Mouse (Mus musculus) frontal cortex, adult (tissue): ENCODE results near the gene Repin1.
"Not testable (repeated sequence)": the region's sequence is repeated elsewhere in the genome, so short reads cannot be mapped to it uniquely, and the experiment has no call there.

Experiments
- ATAC-seq: cut with Nextera tagmentation; 2 replicates; pipeline ENCODE4 v1.9.2; 2017; ENCODE audit warnings: mild to moderate bottlenecking, moderate library complexity, mixed read lengths; ENCODE audit not compliant: low TSS enrichment

Repin1 gene

DNA sequence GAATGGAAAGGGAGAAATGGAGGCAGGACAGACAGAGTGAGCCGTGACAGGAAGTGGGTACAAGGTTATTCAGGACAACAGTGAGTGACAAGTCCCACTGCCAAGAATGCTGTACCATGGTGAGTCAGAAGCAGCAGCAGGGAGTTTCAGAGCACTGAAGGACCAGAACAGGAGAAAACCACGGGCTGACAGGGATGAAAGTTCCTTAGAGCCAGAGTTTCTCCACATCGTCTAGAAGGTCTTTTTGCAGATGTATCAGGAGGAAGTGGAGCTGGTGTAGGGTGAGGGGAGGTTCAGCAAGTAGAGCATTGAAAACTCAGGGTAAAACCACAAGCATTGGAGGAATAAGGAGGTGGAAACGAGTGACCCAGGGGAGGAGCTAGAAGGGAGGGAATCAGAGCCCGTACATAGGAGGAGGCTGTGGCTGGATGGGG lies 14.5 kb upstream of the Repin1 start:
- peak; percentile 78 for ATAC-seq

DNA sequence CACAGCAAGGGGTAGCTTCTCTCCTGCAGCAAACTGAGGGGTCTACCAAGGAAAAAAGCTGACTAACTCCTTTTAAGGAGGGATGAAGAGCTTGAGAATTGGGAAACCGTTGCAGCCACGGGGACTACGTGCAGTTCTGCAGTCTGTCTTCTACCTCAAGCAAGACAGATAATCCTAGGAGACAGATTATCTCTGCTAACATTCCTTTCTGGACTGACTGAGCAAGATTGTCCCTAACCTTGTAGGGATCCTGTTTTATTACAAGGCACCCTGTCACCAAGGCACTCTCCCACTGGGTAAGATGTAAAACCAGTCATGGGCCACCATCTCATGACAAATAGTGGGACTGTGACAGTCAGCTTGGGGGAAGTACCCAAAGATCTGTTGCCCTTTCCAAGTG lies 12.4 kb upstream of the Repin1 start:
- ATAC-seq, result no peak

DNA sequence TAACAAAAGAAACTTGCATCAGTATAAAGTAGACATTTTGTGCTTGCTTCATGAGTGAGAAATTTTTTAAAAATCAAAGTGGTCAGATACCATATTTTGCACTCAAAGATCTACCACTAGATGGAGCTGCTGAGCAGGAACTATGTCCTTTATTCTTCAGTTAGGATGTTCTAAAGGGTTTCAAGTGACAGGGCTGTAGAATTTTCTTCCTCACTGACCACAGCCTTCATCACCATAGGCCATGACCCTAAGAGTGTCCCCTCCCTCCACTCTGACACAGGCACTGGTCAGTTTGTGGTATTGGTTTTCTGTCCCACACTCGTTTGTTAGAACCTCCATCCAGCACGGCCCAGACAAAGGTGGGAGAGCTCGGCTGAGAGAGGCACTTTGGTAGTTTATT lies 11.6 kb upstream of the Repin1 start:
- ATAC-seq, result peak; percentile 75

DNA sequence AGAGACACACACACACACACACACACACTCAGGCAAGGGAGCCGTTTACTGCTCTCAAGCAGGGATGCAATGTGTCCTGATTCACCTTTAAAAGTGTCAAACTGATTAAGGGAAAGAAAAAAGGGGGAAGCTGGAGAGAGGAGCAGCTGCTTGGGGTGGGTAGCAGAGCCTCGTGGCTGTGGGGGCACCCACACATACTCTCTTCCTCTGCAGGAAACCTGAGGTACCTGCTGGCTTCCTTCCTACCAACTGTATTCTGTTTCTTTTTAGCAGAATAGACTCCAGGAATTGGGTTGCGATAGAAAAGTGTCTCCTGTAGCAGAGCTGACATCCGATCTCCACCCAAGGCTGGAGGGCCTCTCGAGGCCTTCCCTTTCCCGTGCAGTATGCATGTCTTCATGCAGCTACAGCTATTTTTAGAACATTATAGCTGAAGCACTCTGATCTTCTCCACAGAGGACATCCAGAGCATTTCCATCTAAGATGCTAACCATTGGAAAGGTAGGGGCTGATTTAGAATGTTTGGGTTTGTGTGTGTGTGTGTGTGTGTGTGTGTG lies 4.4 kb upstream of the Repin1 start, which contains the start of gene Gm45021:
TSS of gene Gm45021 (plus strand) at position 417 of the 557 bp plus-strand sequence.
- peak; percentile 14; the same call in 1 of the 2 replicates for ATAC-seq

DNA sequence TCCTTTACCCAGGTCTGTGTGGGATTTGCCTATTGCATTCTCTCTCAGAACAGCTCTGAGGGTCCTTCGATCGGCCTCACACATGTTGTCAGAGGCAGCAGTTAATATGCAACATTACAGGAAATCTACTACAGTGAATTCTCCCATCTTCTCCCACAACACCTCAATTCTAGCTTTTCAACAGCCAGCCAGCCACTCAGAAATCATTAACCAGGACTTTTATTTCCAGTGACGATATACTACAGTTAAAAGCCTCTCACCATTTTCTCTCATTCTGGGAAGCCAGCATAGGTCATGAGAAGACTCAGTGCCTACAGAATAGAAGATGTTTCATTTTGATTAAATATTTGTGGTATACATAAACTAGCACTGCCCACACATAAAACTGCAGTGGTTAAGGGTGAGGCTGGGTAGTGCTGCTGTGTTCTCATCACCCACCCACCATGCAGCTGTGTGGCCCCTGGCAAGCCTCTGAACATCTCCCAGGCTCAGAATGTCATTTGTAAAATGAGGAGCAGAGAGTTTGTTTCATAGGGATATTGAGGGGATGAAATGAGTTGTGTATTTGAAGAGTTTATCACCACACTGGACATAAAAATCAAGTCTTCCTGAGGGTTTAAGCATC lies 2.4 kb upstream of the Repin1 start:
- ATAC-seq, result no peak

DNA sequence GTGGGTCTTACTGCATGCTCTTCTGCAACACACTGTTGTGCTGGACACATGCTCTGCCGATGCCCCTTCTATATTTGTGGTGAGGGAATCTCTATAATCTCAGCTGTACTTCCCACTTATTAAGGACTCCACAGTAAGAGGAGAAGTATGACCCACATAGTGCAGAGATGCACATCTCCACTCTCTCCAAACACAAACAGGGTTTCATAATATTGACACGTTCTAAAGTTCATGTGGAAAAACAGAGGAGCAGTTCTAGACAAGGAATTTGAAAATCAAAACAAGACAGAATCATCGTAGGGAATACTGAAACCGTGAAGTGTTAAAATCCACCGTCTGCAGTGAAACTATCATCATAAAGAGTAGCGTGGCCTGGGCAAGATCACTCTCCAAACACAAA lies 1.8 kb upstream of the Repin1 start:
- no peak for ATAC-seq

DNA sequence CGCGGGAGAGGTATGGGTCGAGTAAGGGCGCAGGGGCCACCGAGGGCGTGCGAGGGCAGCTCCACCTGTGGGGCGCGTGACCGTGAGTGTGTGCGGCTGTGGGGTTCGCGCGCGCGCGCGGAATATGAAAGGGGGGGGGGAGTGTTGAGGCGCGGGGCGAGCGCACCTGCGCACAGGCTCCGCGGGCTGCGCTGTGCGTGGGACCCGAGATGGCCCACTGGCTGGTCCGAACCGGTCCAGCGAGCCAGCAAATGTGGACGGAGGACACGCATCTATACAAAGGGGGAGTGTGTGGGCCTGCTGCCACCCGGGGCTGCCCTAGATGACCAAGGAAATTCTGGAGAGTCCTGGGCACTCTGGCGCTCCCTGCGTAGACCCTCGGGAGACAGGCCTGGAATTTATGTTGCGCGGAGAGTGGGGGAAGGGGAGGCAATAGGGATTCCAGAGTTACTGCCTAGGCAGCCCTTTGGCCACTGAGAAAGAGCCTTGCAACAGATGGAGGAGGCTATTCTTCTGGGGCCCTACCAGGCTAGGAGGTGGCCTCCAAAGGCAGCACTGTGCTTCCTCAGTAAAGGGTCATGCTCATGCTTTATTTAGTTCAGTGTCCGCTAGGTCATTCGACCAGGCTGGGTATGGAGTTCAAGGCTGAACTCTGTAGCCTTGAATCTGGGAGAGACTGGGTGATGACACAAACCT lies 508 bp downstream of the Repin1 start:
- ATAC-seq, result peak; percentile 38

DNA sequence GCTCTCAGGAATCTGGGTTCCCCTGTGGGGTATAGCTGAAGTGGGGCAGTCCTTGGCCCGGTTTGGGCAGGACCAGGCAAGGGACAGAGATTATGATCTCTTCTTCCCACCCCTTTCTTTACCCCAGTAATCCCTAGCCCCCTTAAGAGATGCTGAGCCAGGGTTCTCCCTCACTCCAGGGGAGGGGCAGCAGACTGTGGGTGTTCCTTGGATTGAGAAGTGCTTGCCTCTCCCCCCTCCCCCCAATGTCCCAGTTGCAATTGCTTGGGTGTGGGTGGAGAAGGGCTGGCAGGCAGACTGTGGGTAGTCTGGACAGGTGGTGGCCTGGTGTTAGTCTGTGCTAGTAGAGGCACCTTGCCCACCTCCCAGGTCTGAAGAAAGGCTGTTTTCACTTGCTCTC lies 1.6 kb downstream of the Repin1 start:
- ATAC-seq, result peak; percentile 21; the same call in 1 of the 2 replicates

DNA sequence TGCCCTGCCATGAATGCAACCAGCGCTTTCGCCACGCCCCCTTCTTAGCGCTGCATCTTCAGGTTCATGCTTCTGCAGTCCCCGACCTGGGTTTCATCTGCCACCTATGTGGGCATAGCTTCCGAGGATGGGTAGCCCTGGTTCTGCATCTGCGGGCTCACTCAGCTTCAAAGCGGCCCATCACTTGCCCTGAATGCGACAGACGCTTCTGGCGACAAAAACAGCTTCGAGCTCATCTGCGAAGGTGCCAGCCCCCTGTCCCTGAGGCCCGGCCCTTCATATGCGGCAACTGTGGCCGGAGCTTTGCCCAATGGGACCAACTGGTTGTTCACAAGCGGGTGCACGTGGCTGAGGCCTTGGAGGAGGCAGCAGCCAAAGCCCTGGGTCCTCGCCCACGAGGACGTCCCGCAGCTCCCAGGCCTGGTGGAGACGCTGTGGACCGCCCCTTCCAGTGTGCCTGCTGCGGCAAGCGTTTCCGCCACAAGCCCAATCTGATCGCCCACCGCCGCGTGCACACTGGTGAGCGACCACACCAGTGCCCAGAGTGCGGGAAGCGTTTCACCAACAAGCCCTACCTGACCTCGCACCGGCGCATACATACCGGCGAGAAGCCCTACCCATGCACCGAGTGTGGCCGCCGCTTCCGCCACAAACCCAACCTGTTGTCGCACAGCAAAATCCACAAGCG lies 3.0 kb downstream of the Repin1 start:
- no peak for ATAC-seq

DNA sequence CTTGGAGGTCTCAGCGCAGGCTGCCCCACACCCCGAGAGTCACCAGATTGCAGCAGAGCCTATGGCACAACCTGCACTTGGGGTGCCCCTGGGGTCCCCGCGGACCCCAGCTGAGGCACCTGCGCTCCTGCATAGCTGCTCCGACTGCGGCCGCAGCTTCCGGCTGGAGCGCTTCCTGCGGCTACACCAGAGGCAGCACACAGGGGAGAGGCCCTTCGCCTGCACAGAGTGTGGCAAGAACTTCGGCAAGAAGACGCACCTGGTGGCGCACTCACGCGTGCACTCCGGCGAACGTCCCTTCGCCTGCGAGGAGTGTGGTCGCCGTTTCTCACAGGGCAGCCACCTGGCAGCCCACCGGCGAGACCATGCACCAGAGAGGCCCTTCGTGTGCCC lies 3.5 kb downstream of the Repin1 start:
- ATAC-seq, result no peak

DNA sequence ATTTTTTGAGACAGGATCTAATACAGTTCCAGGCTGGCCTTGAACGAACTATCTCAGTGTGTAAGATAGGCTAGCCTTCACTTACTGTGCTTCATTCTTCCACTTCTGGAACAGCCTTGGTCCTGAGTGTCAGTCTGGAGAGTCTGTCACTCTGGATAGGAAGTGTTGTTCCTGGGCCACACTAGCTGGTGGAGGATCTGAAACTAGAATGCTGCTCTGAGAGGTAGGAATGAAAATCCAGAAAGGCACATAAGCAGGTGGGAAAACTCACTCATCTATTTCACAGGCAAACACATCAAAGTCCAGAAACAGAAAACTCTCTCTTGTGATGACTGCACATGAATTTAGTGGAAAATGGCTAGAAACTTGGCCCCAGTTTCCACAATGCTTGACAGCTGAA lies 6.9 kb downstream of the Repin1 start:
- no peak for ATAC-seq

DNA sequence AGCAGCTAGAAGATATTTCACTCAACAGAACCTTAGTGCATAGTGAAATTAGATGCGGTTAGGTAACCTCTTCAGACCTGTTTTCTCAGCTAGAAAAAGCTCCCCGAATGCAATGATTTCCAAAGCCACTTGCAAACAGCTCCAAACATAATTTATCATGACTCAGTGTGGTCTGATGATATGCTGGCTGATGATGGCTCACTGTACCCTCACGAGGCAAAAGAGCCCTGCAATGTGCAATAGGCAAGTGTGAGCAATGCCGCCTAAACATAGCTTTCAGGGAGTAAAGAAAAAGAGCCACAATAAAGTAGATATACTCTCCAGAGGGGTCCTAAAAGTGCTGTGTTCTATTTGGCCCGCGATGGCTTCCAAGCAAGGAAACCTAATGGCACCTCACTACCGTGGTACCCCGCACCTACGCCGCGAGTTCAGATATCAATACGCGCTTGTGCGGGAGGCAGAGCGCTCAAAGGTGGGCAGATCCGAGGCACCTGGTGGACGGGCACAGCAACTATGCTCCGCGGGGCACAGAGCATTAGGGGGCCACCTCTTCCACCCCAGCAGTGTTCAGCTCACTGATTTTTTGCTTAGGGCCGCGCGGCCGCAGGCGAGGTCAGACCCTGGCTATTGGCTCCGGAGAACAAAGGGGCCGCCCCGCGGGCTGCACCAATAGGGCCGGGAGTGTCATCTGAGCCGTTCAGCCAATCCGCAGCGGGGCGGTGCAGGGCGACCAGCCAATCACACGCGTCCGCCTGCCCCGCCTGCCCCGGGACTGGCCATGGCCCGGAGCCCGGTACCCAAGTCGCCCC lies 7.8 kb downstream of the Repin1 start, which contains the start of gene Zfp775:
TSS of gene Zfp775 (plus strand) at position 793 of the 809 bp plus-strand sequence.
- peak; percentile 92 for ATAC-seq

DNA sequence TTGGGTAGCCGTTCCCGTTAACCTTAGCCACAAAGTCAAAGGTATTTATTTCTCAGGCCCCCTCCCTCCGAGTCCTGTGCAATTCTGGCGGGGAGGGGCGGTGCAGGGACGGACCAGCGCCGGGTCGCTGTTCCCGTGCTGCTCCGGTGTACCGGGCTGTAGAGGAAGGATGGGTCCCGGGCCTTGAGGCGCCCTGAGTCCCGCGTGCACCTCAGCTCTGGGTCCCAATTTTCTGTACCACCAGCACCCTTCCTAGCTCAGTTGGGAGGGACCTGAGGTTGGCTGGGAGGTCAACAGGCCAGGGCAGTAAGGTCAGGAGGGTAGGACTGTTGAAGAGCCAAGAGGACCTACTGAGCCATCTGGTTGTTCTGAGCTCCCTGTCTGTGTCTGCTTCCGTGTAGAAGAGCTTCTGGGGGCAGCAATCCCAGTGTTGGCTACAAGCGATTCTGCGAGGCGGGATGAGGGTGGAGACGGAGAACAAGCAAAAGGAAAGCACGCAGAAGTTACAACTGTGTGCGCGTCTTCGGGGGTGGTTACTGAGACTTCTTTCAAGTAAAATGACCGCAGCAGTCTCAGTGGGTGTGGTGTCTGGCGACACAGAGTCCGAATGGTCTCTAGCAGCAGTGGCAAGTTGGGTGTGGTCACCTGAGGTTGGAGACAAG lies 8.5 kb downstream of the Repin1 start:
- peak; percentile 53 for ATAC-seq

DNA sequence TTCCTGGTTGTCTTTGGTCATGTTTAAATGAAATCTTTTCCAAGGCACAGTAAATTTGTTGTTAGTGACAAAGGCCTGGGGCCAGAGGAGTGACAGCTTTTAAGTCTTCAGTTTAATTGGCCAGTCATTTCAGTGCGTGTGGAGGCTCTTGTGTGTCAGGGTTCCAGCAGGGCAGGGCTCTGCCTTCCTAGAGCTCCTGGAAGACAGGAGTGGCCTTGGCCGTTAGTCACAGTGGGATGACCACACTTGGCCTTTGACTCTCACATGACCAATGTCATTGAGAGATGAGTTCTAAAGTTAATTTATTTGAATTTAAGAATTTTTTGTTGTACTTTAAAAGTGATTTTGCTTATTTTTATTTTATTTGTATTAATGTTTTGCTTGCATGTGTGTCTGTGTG lies 14.4 kb downstream of the Repin1 start:
- ATAC-seq, result no peak

DNA sequence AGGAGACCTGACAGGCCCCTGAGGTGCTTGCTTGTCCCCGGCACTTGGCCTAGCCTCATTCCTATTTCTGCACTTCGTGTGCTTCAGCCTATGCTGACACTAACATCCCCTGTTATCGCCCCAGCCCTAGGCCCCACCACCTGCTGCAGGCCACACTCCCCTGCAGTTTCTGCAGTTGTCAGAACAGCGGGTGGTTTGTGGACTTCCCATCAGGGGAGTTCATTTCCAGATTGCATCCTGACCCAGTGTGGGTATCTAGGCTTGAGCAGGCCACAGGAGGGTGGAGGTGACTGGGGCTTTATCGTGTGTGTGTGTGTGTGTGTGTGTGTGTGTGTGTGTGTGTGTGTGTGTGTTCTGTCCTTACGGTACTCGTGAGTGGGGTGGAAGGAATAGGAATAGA lies 15.8 kb downstream of the Repin1 start:
- no peak for ATAC-seq

DNA sequence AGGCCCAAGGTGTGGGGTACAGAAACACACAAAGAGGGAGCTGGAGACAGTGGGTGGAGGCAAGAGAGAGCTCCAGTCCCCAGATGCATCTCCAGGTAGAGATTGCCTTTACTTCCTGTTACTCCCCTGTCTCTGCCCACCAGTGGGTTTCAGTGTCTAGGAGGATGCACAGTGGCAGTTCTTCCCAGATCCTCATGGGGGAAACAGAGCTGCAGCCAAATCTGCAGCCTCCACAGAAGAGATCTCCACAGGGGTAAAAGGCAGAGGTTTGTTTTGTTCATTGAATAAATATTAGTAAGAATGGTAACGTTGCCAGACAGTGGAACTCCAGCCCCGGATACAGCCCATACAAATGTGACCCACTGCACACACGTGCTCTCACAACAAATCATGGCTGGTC lies 17.0 kb downstream of the Repin1 start:
- no peak for ATAC-seq

DNA sequence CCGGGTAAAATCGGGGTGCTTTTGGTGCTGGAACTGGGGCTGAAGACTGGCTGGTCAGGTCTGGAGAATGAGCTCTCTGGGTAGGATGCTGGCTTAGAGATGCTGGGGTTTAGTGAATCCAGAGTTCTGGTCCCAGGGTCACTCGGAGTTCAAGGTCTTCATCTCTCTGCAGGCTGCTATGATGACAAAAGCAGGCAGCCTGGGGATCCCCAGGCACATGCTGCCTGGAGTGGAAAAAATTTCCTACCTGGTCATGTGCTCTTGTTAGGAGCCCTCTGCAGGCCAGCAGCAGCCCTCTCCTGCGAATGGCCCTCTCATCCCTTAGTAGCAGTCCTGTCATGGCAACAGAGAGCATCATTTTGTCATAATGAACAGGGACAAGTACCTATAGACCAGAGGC lies 19.8 kb downstream of the Repin1 start:
- ATAC-seq, result no peak

DNA sequence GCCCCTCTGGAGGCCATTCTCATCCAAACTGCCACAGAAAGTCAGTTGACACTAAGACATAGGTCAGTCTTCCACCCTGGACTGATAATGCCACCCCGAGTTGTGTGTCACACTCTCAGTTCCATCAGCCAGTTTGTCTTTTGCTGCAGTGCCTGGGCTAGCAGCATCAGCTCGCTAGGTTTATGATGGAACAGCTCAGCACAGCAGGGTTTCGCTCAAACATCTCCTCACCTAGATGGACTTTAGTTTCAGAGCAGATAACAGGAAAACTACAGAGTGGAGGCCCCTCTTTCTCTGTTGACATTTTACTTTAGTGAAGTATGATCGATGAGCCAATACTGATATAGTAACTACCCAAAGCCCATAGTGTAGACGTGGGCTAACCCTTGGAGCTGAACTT lies 21.1 kb downstream of the Repin1 start:
- ATAC-seq, result no peak

DNA sequence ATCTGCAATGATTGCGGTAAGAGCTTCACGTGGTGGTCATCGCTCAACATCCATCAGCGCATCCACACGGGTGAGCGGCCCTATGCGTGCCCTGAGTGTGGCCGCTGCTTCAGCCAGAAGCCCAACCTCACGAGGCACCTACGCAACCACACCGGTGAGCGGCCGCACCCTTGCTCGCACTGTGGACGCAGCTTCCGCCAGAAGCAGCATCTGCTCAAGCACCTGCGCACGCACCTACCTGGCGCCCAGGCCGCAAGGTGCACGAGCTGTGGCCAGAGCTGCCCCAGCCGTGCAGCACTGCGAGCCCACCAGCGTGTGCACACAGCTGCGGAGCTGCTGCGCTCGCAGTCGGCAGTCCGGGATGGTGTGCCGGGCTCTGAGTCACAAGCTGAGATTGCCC lies 26.3 kb downstream of the Repin1 start:
- no peak for ATAC-seq

DNA sequence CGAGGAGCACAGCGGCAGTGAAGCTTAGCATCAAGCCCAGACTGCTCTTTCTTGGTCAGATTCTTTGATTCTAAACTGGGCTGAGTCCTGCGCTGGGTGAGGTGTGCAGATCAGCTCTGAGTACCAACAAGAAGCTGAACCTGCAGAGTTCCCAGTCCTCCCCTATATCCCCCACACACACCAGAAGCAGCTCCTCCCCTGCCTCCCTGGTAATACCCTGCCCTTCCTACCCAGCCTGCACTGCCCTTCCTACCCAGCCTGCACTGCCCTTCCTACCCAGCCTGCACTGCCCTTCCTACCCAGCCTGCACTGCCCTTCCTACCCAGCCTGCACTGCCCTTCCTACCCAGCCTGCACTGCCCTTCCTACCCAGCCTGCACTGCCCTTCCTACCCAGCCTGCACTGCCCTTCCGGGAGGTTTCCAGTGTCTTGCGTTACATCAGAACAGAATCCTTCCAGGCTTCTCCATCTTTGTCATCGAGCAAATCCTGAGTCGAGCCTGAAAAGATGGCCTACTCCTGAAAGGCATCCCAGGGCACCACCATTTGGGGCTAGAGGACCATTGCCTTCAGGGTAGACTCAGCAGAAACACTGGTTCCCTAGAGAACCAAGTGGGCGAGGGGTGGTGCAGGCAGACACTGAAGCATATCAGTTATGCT lies 28.6 kb downstream of the Repin1 start:
- ATAC-seq, result not testable (repeated sequence)

DNA sequence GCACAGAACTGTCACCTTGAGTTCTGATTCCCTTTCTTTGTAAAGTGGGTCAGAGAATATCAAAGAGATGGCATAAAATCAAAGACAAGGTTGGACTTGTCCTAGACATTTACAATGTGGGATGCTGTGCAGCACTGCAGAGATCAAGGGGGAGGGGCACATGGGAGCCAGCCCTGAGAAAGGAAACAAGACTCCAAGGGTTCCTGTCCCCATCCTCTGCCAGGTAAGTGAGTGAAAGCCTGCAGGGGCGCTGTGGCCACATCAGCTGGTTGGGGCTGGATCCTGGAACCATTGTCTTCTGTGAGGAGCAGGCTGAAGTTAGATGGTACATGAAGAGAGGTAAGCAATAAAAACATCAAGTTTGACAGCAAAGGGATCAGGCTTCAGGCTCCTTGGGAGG lies 29.8 kb downstream of the Repin1 start:
- ATAC-seq, result no peak
